Mouse (Mus musculus) frontal cortex, adult 2 months (tissue): ENCODE measurements around the gene Gm20388. TPM values are rescaled to one million over a fixed set of nuclear protein-coding genes. Genes with fewer than 3 reads are reported as not detected.
"Not testable (repeated sequence)": the region's sequence is repeated elsewhere in the genome, so short reads cannot be mapped to it uniquely, and the experiment has no call there.

Source experiments
- DNase-seq, 2 experiments: peaks; one replicate each; pipeline ENCODE4 v3.0.0; 2022; ENCODE audit warnings: low spot score in 1 of 2; ENCODE audit errors: extremely low spot score in 1 of 2
- polyA plus RNA-seq: library from polyadenylated mRNA; depleted of rRNA; stranded (reverse); fragments of >200 nt; gene quantifications from 2 replicates; pipeline ENCODE4 v1.2.3, GENCODE M21; 2012

Gene Gm20388
- polyA plus RNA-seq, 1 experiment, result 22.2 TPM

DNA sequence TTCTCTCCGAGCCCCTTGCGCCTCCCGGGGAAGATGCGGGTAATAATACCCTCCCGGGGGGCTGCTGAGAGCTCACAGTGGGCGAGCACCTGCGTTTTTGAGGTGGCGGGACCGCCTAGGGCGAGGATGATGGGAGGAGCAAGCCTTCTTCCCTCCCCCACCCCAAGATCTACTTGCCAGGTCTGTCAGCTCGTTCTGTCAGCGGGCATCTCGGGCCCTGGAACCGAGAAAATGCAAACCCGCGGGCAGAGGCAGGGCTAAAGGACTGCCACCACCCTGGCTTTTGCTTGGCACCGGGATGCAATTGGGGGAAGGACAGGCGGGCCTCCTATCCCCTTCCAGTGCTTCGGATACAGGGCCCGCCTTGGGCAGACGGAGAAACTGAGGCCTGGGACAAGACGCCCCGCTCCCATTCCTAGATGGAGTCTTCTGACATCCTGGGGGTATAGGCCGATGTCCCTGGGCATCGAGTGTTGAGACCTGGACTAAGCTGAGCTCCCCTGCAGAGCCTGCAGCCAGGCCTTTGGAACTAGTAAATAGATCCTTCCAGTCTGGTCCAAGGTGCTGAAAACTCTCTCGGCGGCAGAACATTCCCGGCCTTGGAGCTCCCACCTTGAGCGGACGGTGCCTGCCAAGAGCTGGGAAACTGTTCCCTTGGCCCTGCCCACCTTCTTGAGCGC lies 1742.8 kb downstream of the Gm20388 start:
- DNase-seq, result peak in 1 of 2 experiments; percentile 69

DNA sequence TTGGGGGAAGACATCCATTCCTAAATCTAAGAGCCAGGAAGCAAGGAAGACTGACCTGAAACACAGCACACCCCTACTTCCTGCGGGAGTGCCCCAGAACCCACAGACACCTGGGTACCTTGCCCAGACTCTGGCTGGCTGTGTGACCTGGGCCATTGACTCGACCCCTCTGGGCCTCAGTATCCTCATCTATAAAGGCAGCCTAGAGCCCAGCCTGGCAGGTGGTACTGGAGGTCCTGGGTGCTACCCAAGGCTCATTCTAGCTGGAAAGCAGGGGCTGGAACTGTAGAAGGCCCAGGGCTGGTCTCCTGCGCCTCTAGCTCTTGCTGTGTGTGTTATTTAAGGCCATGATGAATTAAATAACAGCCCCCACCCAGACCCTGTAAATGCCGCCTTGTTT lies 1743.5 kb downstream of the Gm20388 start:
- no peak for DNase-seq

DNA sequence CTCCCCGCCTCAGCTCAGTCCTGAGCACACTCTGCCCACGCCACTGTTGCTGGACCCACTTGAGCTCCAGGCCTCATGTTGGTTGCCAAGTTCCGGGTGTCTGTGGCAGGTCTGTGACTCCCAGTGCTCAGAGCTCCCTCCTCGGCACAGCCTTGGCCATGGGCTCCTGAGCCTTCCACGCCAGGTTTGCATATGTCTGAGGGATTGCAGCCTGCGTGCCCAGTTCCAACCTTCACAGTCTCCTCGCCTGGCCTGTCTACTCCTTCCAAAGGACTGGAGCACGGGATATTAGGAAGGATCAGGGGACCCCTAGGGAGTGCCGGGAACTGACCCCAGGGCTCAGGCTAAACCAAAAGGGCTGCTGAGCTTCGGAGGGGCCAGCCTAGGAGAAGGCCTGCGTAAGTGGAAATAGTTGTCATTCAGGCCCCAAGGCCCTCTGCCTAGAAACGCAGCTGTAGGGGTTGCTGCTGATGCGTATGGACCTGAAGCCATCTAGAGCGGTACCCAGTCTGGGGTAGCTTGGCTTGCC lies 1744.4 kb downstream of the Gm20388 start:
- DNase-seq, result no peak

DNA sequence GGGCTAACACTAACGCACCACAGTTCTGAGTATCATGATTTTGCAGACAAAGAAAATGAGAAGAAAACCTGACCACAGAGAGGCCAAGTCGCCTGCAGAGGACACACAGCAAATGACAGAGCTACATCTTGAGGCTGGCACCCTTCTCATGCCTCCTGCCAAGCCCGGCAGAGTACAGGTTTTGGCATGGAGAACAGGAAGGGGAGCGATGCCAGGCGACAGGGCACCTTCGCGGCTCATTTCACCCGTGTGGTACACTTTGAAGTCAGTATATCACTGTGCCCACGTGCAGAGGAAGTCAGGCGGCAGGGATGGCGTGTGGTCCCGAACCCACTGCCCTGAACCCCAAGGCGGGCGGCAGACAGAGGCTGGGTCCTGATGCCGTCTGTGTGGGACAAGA lies 1750.0 kb downstream of the Gm20388 start:
- DNase-seq, result no peak

DNA sequence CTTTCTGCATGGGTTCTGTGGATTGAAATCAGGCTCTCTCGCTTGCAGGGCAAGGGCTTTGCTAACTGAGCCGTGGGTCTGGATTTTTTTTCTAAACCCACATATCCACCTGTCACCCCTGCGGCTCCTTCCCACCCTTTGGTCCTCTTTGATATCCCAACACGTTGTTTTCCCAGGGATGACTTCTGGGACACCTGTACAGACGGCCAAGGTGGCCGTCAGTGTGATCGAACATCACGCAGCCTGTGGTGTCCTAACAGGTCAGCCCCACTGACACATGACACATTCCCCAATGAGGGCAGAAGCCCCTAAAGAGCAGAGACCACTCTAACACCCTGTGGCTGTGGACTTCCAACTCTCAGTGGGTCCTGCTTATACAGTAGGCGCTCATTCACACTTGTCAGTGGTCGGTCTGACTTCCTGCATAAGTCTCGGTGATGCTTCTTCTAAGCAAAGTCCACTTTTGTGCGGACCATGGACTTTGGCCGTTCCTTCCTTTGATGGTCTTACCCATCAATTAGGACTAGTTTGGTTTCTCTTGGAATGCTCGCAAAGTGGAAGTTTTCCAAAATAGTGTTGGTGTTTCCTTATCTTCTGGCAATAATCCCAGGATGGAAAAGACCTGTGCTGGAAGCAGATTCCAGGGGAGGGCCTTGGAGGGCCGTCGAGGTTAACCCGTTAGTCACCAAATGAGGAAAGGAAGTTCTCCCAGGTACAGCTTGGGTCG lies 1751.2 kb downstream of the Gm20388 start:
- no peak for DNase-seq

DNA sequence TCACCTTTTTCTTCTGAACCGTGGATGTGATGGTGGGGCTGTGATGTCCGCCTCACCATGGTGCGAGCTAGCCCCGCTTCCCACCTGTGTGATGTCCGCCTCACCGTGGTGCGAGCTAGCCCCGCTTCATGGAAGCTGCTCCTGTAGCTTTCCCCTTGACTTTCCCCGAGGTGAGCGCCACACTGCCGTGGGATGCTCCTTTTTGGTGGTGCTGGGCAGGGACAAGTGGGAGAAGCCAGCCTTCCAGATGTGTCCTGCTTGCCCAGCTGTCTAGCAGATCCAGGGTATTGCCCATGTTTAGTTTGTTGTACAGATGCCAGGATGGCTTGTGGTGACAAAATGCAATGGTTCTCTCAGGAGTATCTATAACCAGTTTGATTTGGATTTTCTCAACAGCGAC lies 1752.5 kb downstream of the Gm20388 start:
- no peak for DNase-seq

DNA sequence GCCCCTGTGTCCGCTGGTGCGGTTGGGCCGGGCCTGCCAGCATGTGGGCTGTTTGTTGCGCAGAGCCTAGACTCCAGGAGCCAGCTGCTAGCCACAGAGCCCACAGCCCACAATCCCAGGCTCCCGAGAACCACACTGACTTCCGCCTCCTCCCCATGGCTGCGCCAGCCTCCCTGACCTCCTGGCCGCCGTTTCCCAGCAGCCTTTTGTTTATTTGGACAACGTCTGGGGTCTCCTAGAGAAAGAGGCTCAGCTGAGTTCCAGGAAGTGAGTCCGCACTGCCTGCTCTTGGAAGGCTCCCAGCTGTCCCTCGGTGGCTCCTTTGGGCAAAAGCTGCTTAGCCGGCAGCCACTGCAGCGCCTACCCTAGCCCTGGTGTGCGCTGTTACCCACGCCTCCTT lies 1754.7 kb downstream of the Gm20388 start:
- no peak for DNase-seq

DNA sequence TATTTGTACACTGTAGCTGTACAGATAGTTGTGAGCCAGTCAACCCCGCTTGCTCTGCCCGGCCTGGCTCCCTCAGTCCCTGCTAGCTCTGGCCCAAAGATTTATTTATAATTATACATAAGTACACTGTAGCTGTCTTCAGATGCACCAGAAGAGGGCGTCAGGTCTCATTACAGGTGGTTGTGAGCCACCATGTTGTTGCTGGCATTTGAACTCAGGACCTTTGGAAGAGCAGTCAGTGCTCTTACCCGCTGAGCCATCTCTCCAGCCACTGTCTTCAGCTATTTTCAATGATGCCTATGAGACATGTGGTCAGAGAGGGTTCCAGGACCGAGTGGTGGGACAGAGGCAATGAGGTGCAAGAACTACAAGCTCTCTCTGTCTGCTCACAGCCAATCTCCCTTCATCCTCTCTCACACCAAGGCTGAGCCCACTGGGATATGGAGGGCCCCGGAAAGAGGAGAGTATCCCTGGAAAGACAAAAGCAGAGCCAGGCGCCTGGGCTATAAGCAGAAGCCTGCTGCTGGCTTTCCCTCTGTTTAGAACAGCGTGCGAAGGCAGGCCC lies 1757.4 kb downstream of the Gm20388 start:
- not testable (repeated sequence) for DNase-seq

DNA sequence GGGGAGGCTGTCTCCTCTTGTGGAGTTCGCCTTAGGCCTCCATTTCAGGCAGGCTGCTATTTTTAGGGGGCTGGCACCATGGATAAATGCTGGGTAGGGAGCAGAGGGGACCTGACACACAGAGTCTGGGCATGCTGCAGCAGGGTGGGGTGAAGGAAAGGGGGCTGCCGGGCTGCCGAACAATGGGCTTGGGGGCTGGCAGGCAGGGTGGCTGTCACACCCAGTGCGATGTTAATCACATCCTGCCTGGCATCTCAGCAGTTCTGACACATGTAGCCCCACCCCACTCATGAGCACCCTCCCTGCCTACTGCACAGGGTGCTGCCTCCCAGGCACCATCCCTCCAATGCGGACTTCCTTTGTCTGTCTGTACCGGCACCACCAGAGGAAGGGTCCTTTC lies 1757.9 kb downstream of the Gm20388 start:
- peak; percentile 49 to 54 for DNase-seq

DNA sequence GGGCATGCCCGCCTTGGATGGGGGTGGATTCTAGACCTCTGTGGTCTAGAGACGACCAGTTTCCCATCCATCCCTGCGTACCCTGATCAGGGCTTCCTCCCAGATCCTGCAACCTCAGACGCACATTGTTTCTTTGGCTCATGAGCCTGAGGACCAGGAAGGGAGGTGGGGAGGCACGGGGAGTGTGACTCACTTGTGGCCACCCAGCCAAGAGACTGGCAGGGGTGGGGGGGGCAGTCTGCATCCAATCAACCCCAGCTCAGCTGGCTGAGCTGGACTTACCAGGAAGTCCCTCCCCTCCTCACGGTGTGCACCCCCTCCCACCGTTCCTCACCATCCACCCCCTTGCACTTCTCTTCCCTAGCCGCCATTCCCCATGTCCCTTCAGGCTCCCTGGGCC lies 1758.6 kb downstream of the Gm20388 start:
- no peak for DNase-seq

DNA sequence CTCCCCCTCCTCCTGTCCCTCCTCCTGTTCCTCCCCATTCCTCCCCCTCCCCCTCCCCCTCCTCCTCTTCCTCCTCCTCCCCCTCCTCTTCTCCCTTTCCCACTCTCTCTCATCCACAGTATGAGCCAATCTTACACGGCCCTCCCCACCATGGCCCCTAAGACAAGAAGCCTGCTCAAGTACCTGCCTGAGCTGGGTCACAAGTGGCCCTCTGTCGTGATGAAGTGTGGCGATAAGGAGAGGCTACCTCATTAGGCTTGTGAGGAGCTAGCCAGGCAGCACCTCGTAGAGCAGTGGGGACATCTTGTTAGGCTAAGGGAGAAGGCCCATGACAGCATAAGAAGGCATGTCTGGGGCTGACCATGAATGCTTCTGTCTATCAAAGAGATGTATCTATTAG lies 1762.5 kb downstream of the Gm20388 start:
- no peak for DNase-seq

DNA sequence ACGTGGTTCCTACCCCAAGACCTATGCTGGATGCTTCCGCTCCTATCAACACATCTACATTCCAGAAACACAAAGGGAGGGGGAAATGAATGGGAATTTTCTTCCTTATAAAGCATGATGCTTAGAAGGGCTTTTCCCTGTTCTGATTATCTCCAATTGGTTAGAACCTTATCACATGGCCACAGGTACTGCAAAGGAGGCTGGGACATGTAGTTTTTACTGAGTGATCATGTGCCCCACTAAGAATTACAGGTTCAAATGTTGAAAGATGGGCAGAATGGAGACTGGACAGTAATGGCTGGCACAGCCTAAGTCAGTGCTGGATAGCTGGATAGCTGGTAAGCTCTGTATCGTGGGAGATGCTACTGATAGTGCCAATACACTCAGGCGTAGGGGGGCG lies 1763.3 kb downstream of the Gm20388 start:
- peak; percentile 52 to 69 for DNase-seq

DNA sequence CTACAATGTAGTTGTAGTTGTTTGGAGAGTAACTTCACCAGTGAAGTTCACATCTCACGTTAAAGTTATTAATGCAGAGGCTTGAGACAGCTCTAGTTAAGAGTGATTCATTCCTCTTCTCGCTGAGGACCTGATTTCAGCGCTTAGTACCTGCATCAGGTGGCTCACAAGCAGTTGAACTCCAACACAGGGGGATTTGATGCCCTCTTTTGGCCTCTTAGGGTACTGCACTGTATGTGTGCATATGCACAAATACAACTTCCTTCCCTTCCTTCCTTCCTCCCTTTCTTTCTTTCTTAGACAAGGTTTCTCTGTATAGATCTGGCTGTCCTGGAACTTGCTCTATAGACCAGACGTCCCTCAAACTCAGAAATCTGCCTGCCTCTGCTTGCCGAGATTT lies 1763.9 kb downstream of the Gm20388 start:
- no peak for DNase-seq

DNA sequence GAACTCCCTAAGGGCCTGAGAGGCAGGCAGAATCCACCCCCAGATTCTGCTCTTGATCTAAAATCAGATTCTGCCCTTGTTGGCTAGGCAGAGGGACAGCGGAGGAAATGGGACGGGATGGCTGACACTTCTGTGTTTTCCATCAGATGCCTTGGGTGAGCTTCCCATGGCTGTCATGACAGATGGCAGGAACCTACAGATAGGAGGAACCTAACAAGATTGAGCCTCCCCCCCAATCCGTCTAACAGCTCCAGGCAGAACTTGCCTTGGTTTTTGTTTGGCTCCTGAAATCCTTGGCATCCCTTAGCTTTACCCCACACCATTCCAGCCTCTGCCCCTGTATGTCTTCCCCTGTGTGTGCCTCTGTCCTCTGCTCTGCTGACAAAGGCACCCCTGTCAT lies 1764.5 kb downstream of the Gm20388 start:
- no peak for DNase-seq

DNA sequence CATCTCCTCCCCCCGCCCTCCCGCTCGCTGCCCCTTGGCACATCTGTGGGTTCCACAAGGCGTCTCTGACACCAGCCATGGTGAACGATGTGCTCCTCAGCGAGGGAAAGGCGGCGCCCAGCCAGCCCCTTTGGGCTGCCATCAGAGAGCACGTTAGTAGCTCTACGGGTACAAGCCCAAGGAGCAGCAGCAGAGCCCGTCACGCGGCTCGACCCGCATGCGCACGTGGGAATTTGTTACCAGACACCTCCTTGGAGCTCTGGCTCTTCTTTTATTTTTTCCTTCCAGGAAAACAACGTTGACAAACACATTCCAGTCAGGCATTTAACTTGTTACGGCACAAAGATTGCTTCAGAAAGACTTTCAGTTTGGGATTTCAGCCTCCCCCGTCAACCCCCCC lies 1765.1 kb downstream of the Gm20388 start:
- DNase-seq, result no peak

DNA sequence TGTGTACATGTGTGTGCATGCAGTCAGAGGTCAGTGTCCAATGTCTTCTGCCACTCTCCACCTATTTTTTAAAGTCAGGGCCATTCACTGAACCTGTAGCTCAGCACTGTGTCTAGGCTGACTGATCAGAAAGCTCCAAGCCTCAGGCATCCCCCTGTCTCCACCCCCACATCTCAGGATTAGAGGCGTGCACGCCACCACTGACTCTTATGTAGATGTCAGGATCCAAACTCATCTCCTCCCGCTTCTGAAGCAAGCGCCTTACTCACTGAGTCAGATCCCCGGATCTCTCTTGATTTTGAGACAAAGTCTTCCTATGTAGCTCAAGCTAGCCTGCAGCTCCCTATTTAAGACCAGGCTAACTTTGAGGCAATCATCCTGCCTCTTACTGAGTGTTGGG lies 1768.1 kb downstream of the Gm20388 start:
- DNase-seq, result no peak

DNA sequence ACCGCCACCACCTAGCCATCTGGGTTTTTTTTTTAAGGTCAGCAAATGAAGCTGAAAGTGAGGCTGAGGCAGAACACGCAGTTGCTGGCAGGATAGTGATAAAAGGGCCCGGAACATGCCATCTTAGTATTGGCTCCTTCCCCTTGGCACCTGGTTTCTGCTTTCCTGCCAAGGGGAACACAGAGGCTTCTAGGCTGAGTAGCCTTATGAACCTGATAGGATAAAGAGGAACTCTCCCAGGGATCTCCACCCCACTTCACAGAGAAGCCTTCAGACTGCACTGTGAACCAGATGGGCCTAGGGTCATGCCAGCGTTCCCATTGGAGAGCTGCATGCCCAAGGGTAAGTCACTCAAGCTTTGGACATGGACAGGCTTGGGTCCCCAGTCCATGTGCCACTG lies 1770.3 kb downstream of the Gm20388 start:
- DNase-seq, result no peak

DNA sequence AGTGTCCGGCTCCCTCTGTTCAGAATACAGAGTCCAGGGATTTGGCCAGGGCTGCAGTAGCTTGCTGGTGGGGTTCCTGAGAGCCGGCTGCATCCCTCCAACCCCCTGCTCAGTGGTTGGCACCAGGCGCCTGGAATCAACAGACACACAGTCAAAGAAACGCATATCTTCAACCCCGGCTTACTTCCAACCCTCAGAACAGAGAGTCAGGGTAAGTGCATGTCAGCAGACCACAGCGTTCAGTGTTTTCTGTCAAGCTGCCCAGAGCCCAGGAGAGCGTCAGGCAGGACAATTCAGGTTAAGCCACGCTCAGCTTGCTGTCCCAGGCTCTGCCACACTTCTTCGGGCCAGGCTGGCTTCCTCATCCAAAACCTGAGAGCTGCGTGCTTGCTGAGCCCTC lies 1770.8 kb downstream of the Gm20388 start:
- DNase-seq, result no peak

DNA sequence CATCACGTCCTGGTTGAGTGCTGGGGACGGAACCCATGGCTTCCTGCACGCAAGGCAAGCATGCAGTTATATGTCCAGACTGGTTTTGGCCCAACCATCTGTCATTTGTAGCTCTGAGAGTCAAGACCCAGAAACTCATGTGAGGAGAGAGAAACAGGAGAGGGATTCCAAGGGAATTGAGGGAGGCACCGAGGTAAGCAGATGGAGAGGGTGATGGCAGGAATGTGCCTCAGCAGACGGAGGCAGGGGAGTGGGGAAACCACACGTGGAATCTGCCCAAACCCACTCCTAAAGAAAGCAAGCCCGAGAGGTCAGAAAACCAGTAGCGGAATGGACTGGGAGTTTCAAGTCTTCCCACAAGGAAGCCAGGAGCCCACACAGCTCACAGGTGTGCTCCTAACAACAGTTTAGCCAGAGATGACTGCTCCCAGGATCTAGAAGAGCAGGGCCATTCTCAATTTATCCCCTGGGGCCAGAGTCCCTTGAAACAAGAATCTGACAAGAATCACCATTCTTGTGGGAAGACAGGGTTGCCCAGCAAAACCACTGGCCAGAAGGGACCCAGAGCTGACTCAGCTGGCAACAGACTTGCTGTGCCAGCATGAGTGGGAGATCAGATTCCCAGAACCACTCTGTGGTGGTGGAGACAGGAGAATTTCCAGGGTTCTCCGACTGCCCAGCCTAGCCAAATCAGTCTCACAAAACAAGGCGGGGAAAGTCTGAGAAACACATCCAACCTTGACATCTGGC lies 1772.6 kb downstream of the Gm20388 start:
- DNase-seq, result no peak

DNA sequence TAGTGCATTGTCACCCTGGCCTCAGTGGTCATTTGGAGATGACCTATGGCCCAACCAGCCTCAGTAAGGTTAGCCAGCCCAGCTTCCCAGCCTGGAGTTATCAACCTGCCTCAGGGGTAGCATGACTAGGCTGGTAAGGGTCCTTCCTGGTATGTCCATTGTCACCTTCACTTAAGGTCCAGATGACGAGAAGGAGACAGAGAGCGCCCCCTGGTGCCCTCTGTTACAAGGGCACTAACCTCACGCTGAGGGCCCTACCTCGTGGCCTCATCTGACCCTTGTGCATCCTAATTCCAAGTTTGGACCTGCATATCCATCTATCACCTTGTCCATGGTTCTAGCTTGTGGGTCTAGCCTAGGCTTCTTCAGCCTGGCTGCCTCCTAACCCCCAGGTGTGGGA lies 1774.8 kb downstream of the Gm20388 start:
- DNase-seq, result peak in 1 of 2 experiments; percentile 68
